Mouse (Mus musculus): ENCODE data around the gene Mapk13.

The Mapk13 gene

GRCm38 (mm10) chr17:28775161-28775560, 6.1 kb downstream of the Mapk13 start:
- no peak for DNase-seq (ENCODE audit: low spot score in 2 of 2)

GRCm38 (mm10) chr17:28776817-28777216, 7.7 kb downstream of the Mapk13 start:
- no peak for DNase-seq (ENCODE audit: low spot score in 2 of 2)

- DNase-seq (ENCODE audit: low spot score in 2 of 2): no peak
These were observed 8.3 kb downstream of the Mapk13 start for GRCm38 (mm10) chr17:28777231-28778005.

- no peak for DNase-seq (ENCODE audit: low spot score in 2 of 2)
These were observed 10.6 kb downstream of the Mapk13 start for GRCm38 (mm10) chr17:28779735-28780134.

GRCm38 (mm10) chr17:28780836-28781235, 11.7 kb downstream of the Mapk13 start:
- no peak for DNase-seq (ENCODE audit: low spot score in 2 of 2)

GRCm38 (mm10) chr17:28781290-28782045, 12.4 kb downstream of the Mapk13 start:
- no peak for DNase-seq (ENCODE audit: low spot score in 2 of 2)

GRCm38 (mm10) chr17:28785036-28785435, 15.9 kb downstream of the Mapk13 start:
- no peak for DNase-seq (ENCODE audit: low spot score in 2 of 2)

GRCm38 (mm10) chr17:28787507-28787906, 18.4 kb downstream of the Mapk13 start:
- no peak for DNase-seq (ENCODE audit: low spot score in 2 of 2)

- no peak for DNase-seq (ENCODE audit: low spot score in 2 of 2)
These were observed 27.9 kb downstream of the Mapk13 start for GRCm38 (mm10) chr17:28797031-28797430.

GRCm38 (mm10) chr17:28799291-28800160, 30.4 kb downstream of the Mapk13 start:
- no peak for DNase-seq (ENCODE audit: low spot score in 2 of 2)

- no peak for DNase-seq (ENCODE audit: low spot score in 2 of 2)
These were observed 31.2 kb downstream of the Mapk13 start for GRCm38 (mm10) chr17:28800281-28800670.

GRCm38 (mm10) chr17:28800671-28801412, 31.7 kb downstream of the Mapk13 start, which contains the start of gene Brpf3:
Gene Brpf3, plus strand, starts transcription at chr17:28801090.
- DNase-seq (ENCODE audit: low spot score in 2 of 2): peak; percentile 27 to 50

- DNase-seq (ENCODE audit: low spot score in 2 of 2): peak; percentile 97
These were observed 32.4 kb downstream of the Mapk13 start for GRCm38 (mm10) chr17:28801474-28802005.

- peak in 1 of 2 experiments; percentile 21 for DNase-seq (ENCODE audit: low spot score in 2 of 2)
These were observed 32.9 kb downstream of the Mapk13 start for GRCm38 (mm10) chr17:28802006-28802481.

GRCm38 (mm10) chr17:28803316-28803715, 34.2 kb downstream of the Mapk13 start:
- no peak for DNase-seq (ENCODE audit: low spot score in 2 of 2)

- no peak for DNase-seq (ENCODE audit: low spot score in 2 of 2)
These were observed 35.9 kb downstream of the Mapk13 start for GRCm38 (mm10) chr17:28804973-28805372.

- no peak for DNase-seq (ENCODE audit: low spot score in 2 of 2)
These were observed 37.7 kb downstream of the Mapk13 start for GRCm38 (mm10) chr17:28806770-28807169.

- DNase-seq (ENCODE audit: low spot score in 2 of 2): no peak
These were observed 39.6 kb downstream of the Mapk13 start for GRCm38 (mm10) chr17:28808714-28809113.

- no peak for DNase-seq (ENCODE audit: low spot score in 2 of 2)
These were observed 40.2 kb downstream of the Mapk13 start for GRCm38 (mm10) chr17:28809175-28809831.

- no peak for DNase-seq (ENCODE audit: low spot score in 2 of 2)
These were observed 43.2 kb downstream of the Mapk13 start for GRCm38 (mm10) chr17:28812345-28812744.
